In the genomic region with DNA sequence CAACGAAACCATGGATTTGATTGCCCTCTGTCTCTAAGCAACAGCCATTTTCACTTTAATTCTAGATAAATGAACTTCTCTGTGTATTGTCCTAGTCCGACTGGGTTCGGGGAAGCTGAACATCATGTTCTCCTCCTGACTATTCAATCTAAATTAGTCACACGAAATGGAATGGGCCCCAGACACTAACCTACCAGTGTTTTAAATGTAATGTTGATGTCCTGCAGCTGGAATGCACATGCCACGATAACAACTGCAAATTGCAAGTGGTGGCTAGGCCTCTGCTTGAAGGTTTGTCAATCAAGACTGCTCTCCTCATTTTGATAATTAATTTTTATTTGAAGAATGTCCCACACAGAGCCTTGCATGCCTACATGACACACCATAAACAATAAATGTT, we compare ENCODE assay signal across 22 mouse cellular contexts.
A peak's percentile ranks its signal among the peaks of the same experiment; 100 is the strongest.
DNase-seq lines count a peak whose midpoint lies in the region; ATAC-seq and TF ChIP-seq lines count a peak whose summit lies in the region.
"Had no signal": no experiment of that assay in that cellular context is flagged by ENCODE, and none has a peak within 500 bp of the region (broad histone marks: within the 10 kb centered on the region; RNA-seq: fewer than 3 reads in every experiment).

No protein-coding gene starts in this region.

- no peak for TF ChIP-seq EP300 in lung, postnatal 0 days (IDR thresholded peaks at IDR 0.05)

- ATAC-seq in lung, postnatal 0 days = peak; percentile 43; the same call in 1 of the 2 replicates
- ATAC-seq in megakaryocyte-erythroid progenitor cell, adult 5-6 weeks (replicated peaks; ENCODE audit: low FRiP score, low TSS enrichment, poor library complexity, severe bottlenecking) = no peak
- ATAC-seq: forebrain, embryonic 14.5 days; intestine, embryonic 15.5 days had no signal

- no peaks in the 10 kb centered on the region for H3K4me1 ChIP-seq in lung, postnatal 0 days (ENCODE audit: insufficient read depth, low read depth, low read length)
- H3K4me1 ChIP-seq: embryonic facial prominence, embryonic 15.5 days; forebrain, embryonic 10.5 days; heart, embryonic 15.5 days; hindbrain, embryonic 10.5 days; intestine, embryonic 15.5 days had no signal

- H3K36me3 ChIP-seq in lung, postnatal 0 days (ENCODE audit: insufficient read depth, low read length) = no peaks in the 10 kb centered on the region
- H3K36me3 ChIP-seq: embryonic facial prominence, embryonic 15.5 days; forebrain, embryonic 10.5 days; heart, embryonic 15.5 days; hindbrain, embryonic 10.5 days; intestine, embryonic 15.5 days had no signal

- intact Hi-C loops in heart, postnatal 36 days (cut with DNase I) = no loop called here
- intact Hi-C loops in heart, postnatal 25 days (cut with DNase I) = no loop called here

- TF ChIP-seq CTCF in lung, postnatal 0 days (IDR thresholded peaks at IDR 0.05) = no peak

- no peaks in the 10 kb centered on the region for H3K9me3 ChIP-seq in lung, postnatal 0 days (ENCODE audit: low read length)
- H3K9me3 ChIP-seq: embryonic facial prominence, embryonic 15.5 days; forebrain, embryonic 10.5 days; heart, embryonic 15.5 days; hindbrain, embryonic 10.5 days; intestine, embryonic 15.5 days had no signal

- DNase-seq in heart, adult 18-20 months = peak; percentile 51 to 69
- no peak for DNase-seq in heart, postnatal 36 days
- DNase-seq in lung, postnatal 0 days (ENCODE audit: low spot score) = peak; percentile 57
- DNase-seq in lung, postnatal 4 days = no peak
- peak; percentile 17 for DNase-seq in heart, postnatal 25 days (ENCODE audit: low spot score)
- peak; percentile 56 for DNase-seq in lung, postnatal 36 days
- no peak for DNase-seq in kidney, postnatal 10 days
- DNase-seq: adrenal gland, adult 8-10 months; cerebellum, adult 11 months; cerebellum, adult 8-10 months; cerebellum, postnatal 14 days; embryo, embryonic 11 days; gastrocnemius, postnatal 10 days had no signal

- no peaks in the 10 kb centered on the region for H3K27me3 ChIP-seq in lung, postnatal 0 days (replicated peaks; ENCODE audit: insufficient read depth, low read length)
- H3K27me3 ChIP-seq: embryonic facial prominence, embryonic 15.5 days; heart, embryonic 15.5 days; intestine, embryonic 15.5 days had no signal

- no peak overlapping the region for H3K27ac ChIP-seq in lung, postnatal 0 days (ENCODE audit: low read length)
- H3K27ac ChIP-seq: embryonic facial prominence, embryonic 15.5 days; forebrain, embryonic 10.5 days; heart, embryonic 15.5 days; hindbrain, embryonic 10.5 days; hindbrain, embryonic 14.5 days; intestine, embryonic 15.5 days had no signal

- H3K4me2 ChIP-seq in lung, postnatal 0 days (replicated peaks; ENCODE audit: low read depth, low read length) = no peak overlapping the region
- H3K4me2 ChIP-seq: embryonic facial prominence, embryonic 15.5 days; heart, embryonic 15.5 days; hindbrain, embryonic 14.5 days; intestine, embryonic 15.5 days had no signal

- H3K9ac ChIP-seq in lung, postnatal 0 days (replicated peaks; ENCODE audit: low read depth) = no peak overlapping the region
- H3K9ac ChIP-seq: embryonic facial prominence, embryonic 15.5 days; heart, embryonic 15.5 days; hindbrain, embryonic 14.5 days; intestine, embryonic 15.5 days had no signal

- no peak overlapping the region for H3K4me3 ChIP-seq in lung, postnatal 0 days (ENCODE audit: low read depth, low read length)
- H3K4me3 ChIP-seq: embryonic facial prominence, embryonic 15.5 days; erythroblast, embryonic 14.5 days; forebrain, embryonic 10.5 days; heart, embryonic 15.5 days; hindbrain, embryonic 10.5 days; intestine, embryonic 15.5 days had no signal

- WGBS in lung, postnatal 0 days = 67% methylated on average over 5 of the region's 5 CpGs

Comparison
In these comparisons a context has a peak if more than half of its experiments do, and no peak if none do; other contexts are left out.
1. DNase-seq: peak in heart, adult 18-20 months (2 of 2), lung, postnatal 0 days (single experiment), heart, postnatal 25 days (single experiment) and lung, postnatal 36 days (single experiment); none in heart, postnatal 36 days (0 of 2), lung, postnatal 4 days (0 of 2) and kidney, postnatal 10 days (single experiment).